Mouse (Mus musculus): Measurements from ENCODE around the gene Ipo11. TPM values are rescaled to one million over a fixed set of nuclear protein-coding genes. Genes with fewer than 3 reads are reported as not detected.

Gene Ipo11
- 31.1 TPM for polyA plus RNA-seq (2015; fragmentation: Illumina TruSeq; extraction: RNeasy Lipid Tissue Mini Kit (QIAGEN cat#74804); ENCODE audit: insufficient read depth, low replicate concordance)

DNA sequence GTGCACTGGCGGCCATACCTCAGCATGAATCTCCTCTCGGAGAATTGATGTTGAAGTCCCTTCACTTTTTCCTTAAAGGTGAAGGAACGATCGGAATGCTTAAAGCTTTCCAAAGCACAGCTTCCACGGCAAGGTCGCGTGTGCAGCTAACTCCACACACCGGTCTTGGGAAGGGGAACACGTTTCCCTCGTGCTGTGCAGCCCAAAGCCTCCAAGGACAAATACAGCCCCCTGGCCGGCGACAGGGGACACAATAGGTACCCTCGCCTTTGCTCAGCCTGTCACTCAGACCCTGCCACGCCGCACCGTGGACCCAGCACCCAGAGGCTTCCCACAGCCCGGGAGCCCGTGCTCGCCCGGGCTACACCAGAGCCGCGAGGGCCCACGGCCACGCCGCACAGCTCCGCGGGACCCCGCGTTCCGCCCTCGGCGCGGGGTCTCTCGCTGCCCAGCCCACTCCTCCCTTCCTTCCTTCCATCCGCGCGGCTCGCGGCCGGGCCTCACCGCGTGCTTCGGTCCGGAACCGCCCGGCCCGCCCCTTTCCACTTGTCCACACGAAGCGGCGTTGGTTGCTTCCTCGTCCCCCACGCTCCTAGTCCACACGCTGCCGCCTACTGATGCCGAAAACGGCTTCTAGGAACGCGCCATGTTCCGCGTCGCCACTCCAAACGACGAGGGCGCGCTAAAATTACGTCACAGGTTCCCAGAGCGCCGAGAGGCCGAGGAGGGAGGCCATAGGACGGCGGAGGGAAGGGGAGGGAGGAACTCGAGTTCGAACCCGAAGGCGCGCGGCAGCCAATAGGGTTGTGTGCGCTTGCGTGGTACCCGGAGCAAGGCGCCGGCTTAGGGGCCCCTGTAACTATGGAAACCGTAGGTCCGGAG is at the start of gene Ipo11:
TSS of gene Ipo11 (minus strand) at position 703 of the 882 bp plus-strand sequence.

GRCm38 (mm10) chr13:106946594-106947540 is 10.1 kb upstream of the Ipo11 start, which contains the start of gene Dimt1:
Gene Dimt1 (plus strand): TSS chr13:106947127.

Other genes with a start within 250 kb of the Ipo11 start
- 26.2 TPM for gene Dimt1, start 10.2 kb upstream of the Ipo11 start, polyA plus RNA-seq (2015; fragmentation: Illumina TruSeq; extraction: RNeasy Lipid Tissue Mini Kit (QIAGEN cat#74804); ENCODE audit: insufficient read depth, low replicate concordance)
- gene Kif2a, start 85.2 kb upstream of the Ipo11 start, polyA plus RNA-seq (2015; fragmentation: Illumina TruSeq; extraction: RNeasy Lipid Tissue Mini Kit (QIAGEN cat#74804); ENCODE audit: insufficient read depth, low replicate concordance) = 43.3 TPM